In the genomic region with DNA sequence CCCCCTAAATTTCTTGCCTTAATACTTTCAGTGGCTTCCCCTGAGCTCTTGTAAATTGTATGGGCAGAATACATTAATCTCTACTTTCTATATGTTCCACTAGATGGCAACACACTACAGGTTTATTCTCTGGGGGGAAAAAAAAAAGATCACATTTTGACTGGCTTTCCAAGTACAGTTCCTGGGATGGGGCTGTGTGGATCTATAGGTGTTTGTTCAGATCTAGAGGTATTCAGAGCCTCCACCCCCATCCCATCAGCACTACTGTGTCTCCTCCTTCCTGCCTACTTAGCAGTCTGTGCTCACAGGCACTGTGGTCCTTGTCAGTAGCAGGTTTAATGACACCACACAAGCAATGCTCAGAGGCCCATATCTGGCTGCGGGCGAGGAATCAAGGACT, we compare ENCODE assay signal across 12 mouse cellular contexts. TPM values are rescaled to one million over a fixed set of nuclear protein-coding genes. Genes with fewer than 3 reads are reported as not detected.
DNase-seq lines count a peak whose midpoint lies in the region; TF ChIP-seq lines count a peak whose summit lies in the region.
"Had no signal": no experiment of that assay in that cellular context is flagged by ENCODE, and none has a peak within 500 bp of the region (broad histone marks: within the 10 kb centered on the region; RNA-seq: fewer than 3 reads in every experiment).

No protein-coding gene starts in this region.

- peak; percentile 71 for TF ChIP-seq CTCF in layer of hippocampus, adult 2 months (conservative IDR thresholded peaks at IDR 0.05)

- no peak overlapping the region for H3K4me3 ChIP-seq in layer of hippocampus, adult 2 months
- H3K4me3 ChIP-seq in midbrain, embryonic 10.5 days = no peak overlapping the region
- H3K4me3 ChIP-seq: heart, embryonic 13.5 days had no signal

- peaks cover 24% of the 10 kb centered on the region for H3K4me1 ChIP-seq in midbrain, embryonic 10.5 days

- H3K36me3 ChIP-seq in midbrain, embryonic 10.5 days = no peaks in the 10 kb centered on the region
- H3K36me3 ChIP-seq: heart, embryonic 13.5 days had no signal

- H3K27ac ChIP-seq in layer of hippocampus, adult 2 months = no peak overlapping the region
- 0 out of 2 replicates have a peak overlapping the region, but pooled peaks have one; percentile 28 for H3K27ac ChIP-seq in midbrain, embryonic 10.5 days (replicated peaks)
- H3K27ac ChIP-seq: heart, embryonic 13.5 days had no signal

- 83% methylated on average over 2 of the region's 2 CpGs for WGBS in midbrain, embryonic 10.5 days

- no peaks in the 10 kb centered on the region for H3K27me3 ChIP-seq in midbrain, embryonic 10.5 days (ENCODE audit: low read depth, poor library complexity, severe bottlenecking)

- peak; percentile 39 for DNase-seq in embryo, embryonic 11 days
- no peak for DNase-seq in embryo, embryonic 9.5 days (ENCODE audit: extremely low spot score)
- no peak for DNase-seq in layer of hippocampus, adult 2 months (ENCODE audit: low spot score in 2 of 2)
- DNase-seq in layer of hippocampus, adult 11-12 months (ENCODE audit: low spot score) = no peak
- DNase-seq in 416B (ENCODE audit: low read depth) = peak; percentile 45
- no peak for DNase-seq in midbrain, embryonic 10.5 days (ENCODE audit: low spot score)
- DNase-seq in spleen, postnatal 14 days (ENCODE audit: low spot score in 2 of 2) = no peak
- no peak for DNase-seq in lung, adult 18-20 months
- DNase-seq: cerebellum, adult 2 months had no signal

- no peaks in the 10 kb centered on the region for H3K9me3 ChIP-seq in midbrain, embryonic 10.5 days (replicated peaks)
- H3K9me3 ChIP-seq: heart, embryonic 13.5 days had no signal

RNA-seq across cellular contexts. Expression of a gene that starts 14.2 kb away (rescaled TPM):
- 10 to 100 TPM; 19.9 to 24.5 TPM for total RNA-seq in layer of hippocampus, adult 2 months (2021)
- polyA plus RNA-seq in midbrain, embryonic 10.5 days (2016; fragmentation: Nextera tagmentation; extraction: Ambion mirVana) = 10.8 and 13.1 TPM in 2 replicates

RNA-seq across cellular contexts. Expression of a gene that starts 14.3 kb away (rescaled TPM):
- 1 to 10 TPM; 6.2 to 7.3 TPM for total RNA-seq in layer of hippocampus, adult 2 months (2021)
- polyA plus RNA-seq in midbrain, embryonic 10.5 days (2016; fragmentation: Nextera tagmentation; extraction: Ambion mirVana) = 3.2 and 3.4 TPM in 2 replicates

RNA-seq across cellular contexts. Expression of a gene that starts 40.1 kb away (rescaled TPM):
- 10 to 100 TPM; 54.8 to 58.1 TPM for total RNA-seq in layer of hippocampus, adult 2 months (2021)
- 1.1 and 1.3 TPM in 2 replicates for polyA plus RNA-seq in midbrain, embryonic 10.5 days (2016; fragmentation: Nextera tagmentation; extraction: Ambion mirVana)
- total RNA-seq: neutrophil, adult 5-6 weeks had no signal
- polyA plus RNA-seq: C2C12 had no signal

Comparison
In these comparisons a context has a peak if more than half of its experiments do, and no peak if none do; other contexts are left out.
1. DNase-seq: peak in embryo, embryonic 11 days (single experiment) and 416B (single experiment); none in embryo, embryonic 9.5 days (single experiment), layer of hippocampus, adult 2 months (0 of 2), layer of hippocampus, adult 11-12 months (single experiment), midbrain, embryonic 10.5 days (single experiment), spleen, postnatal 14 days (0 of 2) and lung, adult 18-20 months (0 of 2).